Mouse (Mus musculus) sigmoid colon, adult 10 weeks (tissue): ENCODE measurements around the gene Stac3. TPM values are rescaled to one million over a fixed set of nuclear protein-coding genes. Genes with fewer than 3 reads are reported as not detected.

Experiments used
- polyA plus RNA-seq: library from polyadenylated mRNA; stranded (reverse); fragments of 350-450 nt; fragmentation: Illumina TruSeq; extraction: RNeasy Lipid Tissue Mini Kit (QIAGEN cat#74804); gene quantifications from one replicate; pipeline ENCODE4 v1.2.3, GENCODE M21; 2014; ENCODE audit warnings: low read depth, low replicate concordance

Gene Stac3
- polyA plus RNA-seq: not detected

GRCm38 (mm10) chr10:127500894-127501893 is at the start of gene Stac3:
Gene Stac3 (plus strand): TSS chr10:127501686.

GRCm38 (mm10) chr10:127514764-127515163 is 13.3 kb downstream of the Stac3 start, which contains the start of gene Ndufa4l2:
Gene Ndufa4l2 (plus strand): TSS chr10:127514967.

GRCm38 (mm10) chr10:127522088-127522581 is 20.6 kb downstream of the Stac3 start, which contains the start of gene Shmt2:
Gene Shmt2 (minus strand): TSS chr10:127522444.

GRCm38 (mm10) chr10:127534036-127534928 is 32.8 kb downstream of the Stac3 start, which contains the start of gene Nxph4:
Gene Nxph4 (minus strand): TSS chr10:127534559.

Other genes starting within 250 kb of the Stac3 start
- gene Kif5a, start 238.3 kb upstream of the Stac3 start, polyA plus RNA-seq: 2.3 TPM
- gene Dctn2, start 235.3 kb upstream of the Stac3 start, polyA plus RNA-seq: 26.7 TPM
- 3.3 TPM for gene Mbd6, start 212.7 kb upstream of the Stac3 start, polyA plus RNA-seq
- gene Mars, start 189.9 kb upstream of the Stac3 start, polyA plus RNA-seq: 5.4 TPM
- gene Arhgap9, start 179.7 kb upstream of the Stac3 start, polyA plus RNA-seq: 0.41 TPM
- gene Gli1, start 159.7 kb upstream of the Stac3 start, polyA plus RNA-seq: 0.38 TPM
- not detected for gene Inhbe, start 147.3 kb upstream of the Stac3 start, polyA plus RNA-seq
- not detected for gene Inhbc, start 131.3 kb upstream of the Stac3 start, polyA plus RNA-seq
- 192 TPM for gene R3hdm2, start 121.4 kb upstream of the Stac3 start, polyA plus RNA-seq
- not detected for gene Ndufa4l2, start 13.3 kb downstream of the Stac3 start, polyA plus RNA-seq
- gene Shmt2, start 20.8 kb downstream of the Stac3 start, polyA plus RNA-seq: 0.91 TPM
- gene Nxph4, start 32.9 kb downstream of the Stac3 start, polyA plus RNA-seq: not detected
- gene Lrp1, start 119.5 kb downstream of the Stac3 start, polyA plus RNA-seq: 2.3 TPM
- gene Stat6, start 141.3 kb downstream of the Stac3 start, polyA plus RNA-seq: 34.2 TPM
- 10.6 TPM for gene Nemp1, start 165.2 kb downstream of the Stac3 start, polyA plus RNA-seq
- gene Nab2, start 166.9 kb downstream of the Stac3 start, polyA plus RNA-seq: 0.35 TPM
- gene Myo1a, start 203.5 kb downstream of the Stac3 start, polyA plus RNA-seq: 74.7 TPM
- not detected for gene Tac2, start 222.8 kb downstream of the Stac3 start, polyA plus RNA-seq
- gene Zbtb39, start 237.9 kb downstream of the Stac3 start, polyA plus RNA-seq: 4.1 TPM